Mouse (Mus musculus) right cerebral cortex, postnatal 36 days (tissue): ENCODE results near the gene Tuba1c.

Experiments used
- DNase-seq, 2 experiments: peaks; one replicate each; pipeline ENCODE4 v3.0.0; 2022; ENCODE audit warnings: low spot score in 2 of 2, mixed read lengths in 1 of 2

Tuba1c gene

GRCm38 (mm10) chr15:98996840-98997239 is 32.9 kb upstream of the Tuba1c start:
- DNase-seq, result no peak

- DNase-seq, result no peak
These were observed 31.5 kb upstream of the Tuba1c start for GRCm38 (mm10) chr15:98997938-98998774.

GRCm38 (mm10) chr15:98998775-98999157 is 30.9 kb upstream of the Tuba1c start:
- DNase-seq, result no peak

GRCm38 (mm10) chr15:99000535-99001283 is 29.0 kb upstream of the Tuba1c start:
- no peak for DNase-seq

- DNase-seq, result no peak
These were observed 28.2 kb upstream of the Tuba1c start for GRCm38 (mm10) chr15:99001451-99001931.

GRCm38 (mm10) chr15:99003600-99003999 is 26.1 kb upstream of the Tuba1c start:
- no peak for DNase-seq

GRCm38 (mm10) chr15:99008801-99009241 is 20.9 kb upstream of the Tuba1c start:
- DNase-seq, result no peak

GRCm38 (mm10) chr15:99010896-99011295 is 18.8 kb upstream of the Tuba1c start:
- DNase-seq, result no peak

GRCm38 (mm10) chr15:99011946-99012345 is 17.7 kb upstream of the Tuba1c start:
- DNase-seq, result no peak

GRCm38 (mm10) chr15:99014496-99015030 is 15.1 kb upstream of the Tuba1c start:
- DNase-seq, result no peak

GRCm38 (mm10) chr15:99017355-99017761 is 12.3 kb upstream of the Tuba1c start:
- no peak for DNase-seq

- no peak for DNase-seq
These were observed 11.7 kb upstream of the Tuba1c start for GRCm38 (mm10) chr15:99017986-99018385.

GRCm38 (mm10) chr15:99018630-99019029 is 11.1 kb upstream of the Tuba1c start:
- no peak for DNase-seq

- DNase-seq, result no peak
These were observed 10.3 kb upstream of the Tuba1c start for GRCm38 (mm10) chr15:99019436-99019835.

- DNase-seq, result no peak
These were observed 9.5 kb upstream of the Tuba1c start for GRCm38 (mm10) chr15:99020171-99020570.

- DNase-seq, result no peak
These were observed 8.4 kb upstream of the Tuba1c start for GRCm38 (mm10) chr15:99021255-99021654.

- DNase-seq, result peak in 1 of 2 experiments; percentile 36
These were observed 4.9 kb upstream of the Tuba1c start for GRCm38 (mm10) chr15:99024668-99025314.

- DNase-seq, result no peak
These were observed 4.3 kb upstream of the Tuba1c start for GRCm38 (mm10) chr15:99025414-99025813.

GRCm38 (mm10) chr15:99026259-99026658 is 3.4 kb upstream of the Tuba1c start:
- DNase-seq, result no peak

- DNase-seq, result no peak
These were observed 2.6 kb upstream of the Tuba1c start for GRCm38 (mm10) chr15:99027116-99027515.

GRCm38 (mm10) chr15:99028874-99029458 is 725 bp upstream of the Tuba1c start:
- DNase-seq, result no peak
